Mouse (Mus musculus): ENCODE results near the gene Abca1. TPM values are rescaled to one million over a fixed set of nuclear protein-coding genes. Genes with fewer than 3 reads are reported as not detected.

The Abca1 gene
- polyA plus RNA-seq, 1 experiment from 2014 or later: 8.8 TPM

DNA sequence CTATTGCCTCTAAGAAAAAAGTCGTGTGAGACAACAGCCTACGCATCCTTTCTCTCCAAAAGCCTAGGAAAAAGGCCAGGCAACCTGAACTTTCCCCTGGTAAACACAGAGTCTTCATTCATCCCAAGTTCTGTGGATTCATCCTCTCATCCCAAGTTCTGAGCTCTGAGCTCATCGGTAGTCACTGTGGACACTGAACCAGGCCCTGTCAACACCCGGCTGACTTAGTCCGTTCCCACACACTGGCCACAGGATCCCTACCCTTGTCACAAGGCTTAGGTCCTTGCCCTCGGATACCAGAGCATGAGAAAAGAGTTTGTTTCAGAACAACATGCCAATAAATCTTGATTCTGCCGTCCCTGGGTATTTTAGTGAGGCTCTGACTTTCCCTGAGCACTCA lies 77.2 kb downstream of the Abca1 start:
- H3K9me3 ChIP-seq (replicated peaks): no peaks in the 10 kb centered on the region
- H3K9ac ChIP-seq (replicated peaks): no peak overlapping the region
- no peak overlapping the region for H3K4me3 ChIP-seq (replicated peaks)
- WGBS: 67% methylated on average over 7 of the region's 7 CpGs
- H3K27ac ChIP-seq (replicated peaks): no peak overlapping the region
- no peaks in the 10 kb centered on the region for H3K27me3 ChIP-seq (replicated peaks)
- H3K4me2 ChIP-seq: no peak overlapping the region
- H3K36me3 ChIP-seq: peaks cover 15% of the 10 kb centered on the region
- no peaks in the 10 kb centered on the region for H3K4me1 ChIP-seq
- ATAC-seq (ENCODE audit: low FRiP score): no peak

DNA sequence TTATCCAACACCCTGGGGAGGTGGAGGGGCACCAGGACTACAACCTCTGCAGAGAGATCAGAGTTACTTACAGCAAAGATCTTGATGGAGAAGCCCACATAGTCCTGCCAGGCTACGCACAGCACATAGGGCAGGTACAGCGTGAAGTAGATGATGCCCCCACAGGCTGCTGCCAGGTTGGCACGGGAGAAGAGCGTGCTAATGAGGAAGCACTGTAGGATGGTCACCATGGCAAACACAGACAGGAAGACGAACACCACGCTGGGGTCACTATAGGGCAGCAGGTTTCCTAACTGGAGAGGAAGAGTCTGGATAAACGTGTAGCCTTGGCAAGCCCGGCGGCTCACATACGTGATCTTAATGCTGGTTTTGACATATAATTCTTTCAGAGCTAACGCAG lies 77.8 kb downstream of the Abca1 start:
- ATAC-seq (ENCODE audit: low FRiP score): no peak
- no peaks in the 10 kb centered on the region for H3K27me3 ChIP-seq (replicated peaks)
- 92% methylated on average over 11 of the region's 11 CpGs for WGBS
- H3K4me3 ChIP-seq (replicated peaks): no peak overlapping the region
- peaks cover 16% of the 10 kb centered on the region for H3K36me3 ChIP-seq
- H3K9me3 ChIP-seq (replicated peaks): no peaks in the 10 kb centered on the region
- H3K27ac ChIP-seq (replicated peaks): no peak overlapping the region
- H3K9ac ChIP-seq (replicated peaks): no peak overlapping the region
- no peaks in the 10 kb centered on the region for H3K4me1 ChIP-seq
- no peak overlapping the region for H3K4me2 ChIP-seq

DNA sequence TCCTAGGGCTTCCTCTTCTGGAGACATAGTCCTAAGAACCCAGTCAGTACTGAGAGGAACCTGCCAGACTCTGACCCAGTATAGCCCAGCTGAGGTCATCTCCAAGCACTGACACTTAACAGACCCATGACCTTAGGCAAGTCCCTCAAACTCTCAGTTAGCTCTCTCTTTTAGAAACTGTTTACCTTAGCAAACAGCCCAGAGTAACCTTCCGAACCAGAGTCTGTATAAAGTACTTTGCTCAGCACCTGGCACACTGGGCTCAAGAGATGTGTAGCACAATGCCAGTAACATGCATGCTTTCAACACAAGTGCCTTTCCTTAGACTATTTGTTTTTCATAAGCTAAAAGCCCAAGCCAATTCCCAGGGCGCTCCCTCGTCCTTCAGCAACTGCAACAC lies 79.4 kb downstream of the Abca1 start:
- H3K4me1 ChIP-seq: no peaks in the 10 kb centered on the region
- H3K27me3 ChIP-seq (replicated peaks): no peaks in the 10 kb centered on the region
- no peak overlapping the region for H3K27ac ChIP-seq (replicated peaks)
- H3K4me3 ChIP-seq (replicated peaks): no peak overlapping the region
- peaks cover 25% of the 10 kb centered on the region for H3K36me3 ChIP-seq
- H3K9ac ChIP-seq (replicated peaks): no peak overlapping the region
- ATAC-seq (ENCODE audit: low FRiP score): no peak
- no peaks in the 10 kb centered on the region for H3K9me3 ChIP-seq (replicated peaks)
- H3K4me2 ChIP-seq: no peak overlapping the region
- WGBS: 86% methylated on average over 3 of the region's 3 CpGs

DNA sequence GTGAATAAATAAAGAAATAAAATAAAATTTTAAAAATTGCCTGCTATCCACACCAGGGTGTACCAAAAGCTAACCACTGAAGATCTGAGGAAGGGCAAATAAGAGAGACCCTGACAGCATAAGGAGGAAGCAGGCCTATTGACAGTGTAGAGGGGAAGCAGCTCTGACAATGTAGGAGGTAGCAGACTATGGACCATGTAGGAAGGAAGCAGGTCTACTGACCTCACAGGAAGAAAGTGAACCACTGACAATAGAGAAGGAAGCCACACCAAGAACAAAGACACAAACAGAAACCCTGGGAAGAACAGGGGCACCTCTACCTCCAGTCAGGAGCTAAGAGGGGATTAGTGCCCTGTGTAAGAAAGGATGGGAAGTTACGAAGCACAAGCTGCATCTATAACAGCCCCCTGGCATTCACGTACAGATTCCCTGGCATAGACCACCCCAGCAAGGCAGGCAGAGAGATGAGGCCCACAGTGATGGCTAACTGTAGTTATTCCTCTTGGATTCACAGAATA lies 80.8 kb downstream of the Abca1 start:
- Histone ChIP-seq H3K4me1 (no peaks in the 10 kb centered on the region), H3K4me2 (no peak overlapping the region), H3K36me3 (peaks cover 19% of the 10 kb centered on the region), H3K9me3 (replicated peaks) (no peaks in the 10 kb centered on the region), H3K27me3 (replicated peaks) (no peaks in the 10 kb centered on the region), H3K9ac (replicated peaks) (no peak overlapping the region), H3K27ac (replicated peaks) (0 out of 2 replicates have a peak overlapping the region, but pooled peaks have one; percentile 18), H3K4me3 (replicated peaks) (no peak overlapping the region)
- ATAC-seq (ENCODE audit: low FRiP score): no peak
- WGBS: 85% methylated on average over 2 of the region's 2 CpGs

DNA sequence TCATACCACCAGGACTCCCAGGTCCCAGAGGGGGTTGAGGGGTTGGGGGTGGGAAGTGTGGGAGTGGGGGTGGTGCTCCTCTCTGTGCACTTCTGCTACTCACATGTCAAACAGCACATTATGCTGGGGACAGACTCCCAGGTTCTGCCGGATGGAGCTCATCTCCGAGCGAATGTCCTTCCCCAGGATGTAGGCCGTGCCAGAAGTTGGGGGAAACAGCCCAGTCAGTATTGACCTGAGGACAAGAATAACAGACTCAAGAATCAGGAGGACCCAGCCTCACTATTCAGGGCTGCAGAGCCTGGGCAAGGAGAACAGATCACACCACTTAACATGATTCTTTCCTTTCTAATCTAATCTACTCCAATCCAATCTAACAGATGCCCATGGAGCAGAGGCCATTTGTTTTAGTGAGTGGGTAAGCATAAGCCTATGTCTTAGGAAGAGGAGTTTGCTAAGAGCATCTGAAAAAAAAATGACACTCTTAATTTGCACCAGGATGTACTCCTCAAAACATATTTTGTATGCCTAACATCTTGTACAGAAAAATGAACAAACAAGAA lies 82.8 kb downstream of the Abca1 start:
- no peak for ATAC-seq (ENCODE audit: low FRiP score)
- no peak overlapping the region for H3K4me3 ChIP-seq (replicated peaks)
- H3K36me3 ChIP-seq: peaks cover 17% of the 10 kb centered on the region
- no peak overlapping the region for H3K9ac ChIP-seq (replicated peaks)
- H3K4me2 ChIP-seq: no peak overlapping the region
- H3K27ac ChIP-seq (replicated peaks): no peak overlapping the region
- H3K9me3 ChIP-seq (replicated peaks): no peaks in the 10 kb centered on the region
- no peaks in the 10 kb centered on the region for H3K4me1 ChIP-seq
- H3K27me3 ChIP-seq (replicated peaks): no peaks in the 10 kb centered on the region
- WGBS: 95% methylated on average over 4 of the region's 4 CpGs

DNA sequence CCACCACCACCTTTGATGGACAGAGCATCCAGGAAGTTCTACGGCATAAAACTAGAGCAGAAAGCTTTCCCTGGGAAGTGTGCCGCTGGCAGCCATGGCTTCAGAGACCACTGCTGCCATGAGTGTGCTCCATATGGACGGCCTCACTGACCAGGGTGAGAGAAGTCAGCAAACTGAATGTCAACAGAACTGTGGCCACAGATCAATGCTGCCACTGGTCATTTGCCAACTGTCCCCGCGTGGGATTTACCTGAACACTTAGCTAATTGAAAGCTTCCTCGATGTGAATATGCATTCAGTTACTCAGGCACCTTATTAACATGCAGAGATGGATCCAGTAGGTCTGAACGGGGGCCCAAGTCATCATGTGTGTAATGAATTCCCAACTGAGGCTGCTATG lies 86.7 kb downstream of the Abca1 start:
- no peak overlapping the region for H3K9ac ChIP-seq (replicated peaks)
- no peak overlapping the region for H3K27ac ChIP-seq (replicated peaks)
- H3K36me3 ChIP-seq: peaks cover 17% of the 10 kb centered on the region
- H3K27me3 ChIP-seq (replicated peaks): no peaks in the 10 kb centered on the region
- H3K4me3 ChIP-seq (replicated peaks): no peak overlapping the region
- H3K4me1 ChIP-seq: no peaks in the 10 kb centered on the region
- WGBS: 90% methylated on average over 7 of the region's 7 CpGs
- no peak for ATAC-seq (ENCODE audit: low FRiP score)
- H3K4me2 ChIP-seq: no peak overlapping the region
- H3K9me3 ChIP-seq (replicated peaks): no peaks in the 10 kb centered on the region

DNA sequence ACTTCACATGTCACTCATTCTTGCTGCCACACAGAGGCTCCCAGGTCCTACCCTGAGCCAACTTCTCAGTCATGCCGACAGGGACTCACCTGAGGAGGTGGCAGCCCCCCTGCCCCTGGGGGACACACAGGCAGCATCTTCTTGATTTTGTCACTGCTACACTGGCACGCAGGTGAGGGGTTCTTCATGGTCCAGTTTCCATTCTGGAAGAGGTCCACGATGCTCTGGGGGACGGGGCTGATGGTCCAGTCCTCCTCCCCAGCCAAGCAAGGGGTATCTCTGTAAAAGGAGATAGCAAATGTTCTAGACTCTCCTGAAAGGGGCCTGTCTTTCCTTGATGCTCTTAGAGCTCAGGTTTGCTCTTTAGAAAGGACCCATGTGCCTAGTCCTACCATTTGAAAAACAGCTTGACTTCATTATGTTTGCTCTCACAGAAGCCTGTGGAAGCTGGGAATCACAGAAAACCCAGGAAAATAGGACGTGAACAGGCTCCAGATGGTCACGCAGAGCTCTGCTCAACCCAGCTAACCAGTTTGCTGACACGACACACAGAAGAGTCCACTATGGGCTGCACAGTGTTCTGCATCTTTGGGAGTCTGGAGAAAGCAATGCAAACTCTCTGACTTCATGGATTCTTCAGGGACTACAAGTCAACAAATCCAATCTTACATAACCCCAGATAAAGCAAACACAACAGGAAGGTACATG lies 97.2 kb downstream of the Abca1 start:
- Histone ChIP-seq H3K4me2 (no peak overlapping the region), H3K9ac (replicated peaks) (no peak overlapping the region), H3K36me3 (peaks cover 18% of the 10 kb centered on the region), H3K27me3 (replicated peaks) (no peaks in the 10 kb centered on the region), H3K27ac (replicated peaks) (no peak overlapping the region), H3K9me3 (replicated peaks) (no peaks in the 10 kb centered on the region; the same call in 1 of the 2 replicates), H3K4me3 (replicated peaks) (no peak overlapping the region), H3K4me1 (no peaks in the 10 kb centered on the region)
- ATAC-seq (ENCODE audit: low FRiP score): no peak
- WGBS: 91% methylated on average over 7 of the region's 7 CpGs

DNA sequence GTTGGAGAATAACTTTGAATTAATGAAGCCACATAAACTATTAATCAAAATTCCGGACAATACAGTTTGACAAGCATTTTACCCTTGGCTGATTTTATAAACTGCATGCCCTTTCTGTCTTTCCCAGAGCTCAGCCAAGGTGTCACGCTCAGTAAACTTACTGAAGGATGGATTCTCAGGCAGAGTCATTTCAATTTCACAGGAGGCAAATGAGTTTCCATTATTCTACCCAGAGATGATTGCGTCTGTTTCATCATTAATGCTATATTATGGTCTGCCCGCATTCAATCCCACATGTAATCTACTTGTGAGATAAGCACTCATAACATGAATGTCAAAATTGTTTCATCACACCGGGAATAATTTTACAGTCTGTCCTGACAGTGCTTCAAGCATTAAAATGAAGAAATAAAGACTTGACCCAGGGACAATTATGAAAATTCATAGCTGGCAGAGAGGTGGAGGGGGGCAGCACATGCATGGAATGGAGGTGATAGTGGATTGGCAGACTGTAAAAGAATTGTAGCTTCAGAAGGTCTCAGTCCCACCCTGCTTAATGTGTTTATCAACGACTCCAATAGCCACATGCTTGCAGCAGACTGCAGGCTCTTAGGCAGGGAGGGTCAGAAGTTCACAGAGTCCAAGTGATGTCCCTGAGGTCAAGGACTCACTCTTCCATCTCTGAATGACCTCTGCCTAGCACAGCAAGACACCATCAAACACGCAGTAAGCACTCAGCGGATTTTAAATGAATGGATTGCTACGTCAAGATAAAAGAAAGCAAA lies 113.3 kb downstream of the Abca1 start:
- Histone ChIP-seq H3K9ac (replicated peaks) (no peak overlapping the region), H3K4me3 (replicated peaks) (no peak overlapping the region), H3K4me1 (peaks cover 9% of the 10 kb centered on the region; the same call in 1 of the 2 replicates), H3K4me2 (no peak overlapping the region), H3K9me3 (replicated peaks) (no peaks in the 10 kb centered on the region), H3K36me3 (peaks cover 5% of the 10 kb centered on the region; the same call in 1 of the 2 replicates), H3K27me3 (replicated peaks) (no peaks in the 10 kb centered on the region), H3K27ac (replicated peaks) (peak overlapping the region; percentile 60)
- peak; percentile 73; the same call in 1 of the 2 replicates for ATAC-seq (ENCODE audit: low FRiP score)
- 43% methylated on average over 9 of the region's 9 CpGs for whole genome bisulfite sequencing

DNA sequence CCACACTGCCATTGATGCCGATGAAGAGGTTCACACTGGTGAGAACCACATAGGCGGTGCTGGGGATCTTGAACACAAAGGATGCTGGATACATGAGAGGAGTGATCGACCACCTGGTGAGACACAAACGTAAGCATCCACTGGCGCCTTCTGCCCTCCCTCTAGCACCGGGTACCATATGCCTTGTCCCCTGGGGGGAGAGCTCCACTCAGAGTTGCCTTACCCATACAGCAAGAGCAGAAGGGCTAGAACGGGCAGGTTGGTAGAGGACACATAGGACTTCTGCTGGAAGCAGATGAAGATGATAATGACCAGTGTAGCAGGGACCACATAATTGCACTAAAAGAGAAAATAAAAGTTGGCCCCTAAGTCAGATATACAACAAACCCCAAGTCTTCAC lies 113.9 kb downstream of the Abca1 start:
- peaks cover 9% of the 10 kb centered on the region; the same call in 1 of the 2 replicates for H3K4me1 ChIP-seq
- ATAC-seq (ENCODE audit: low FRiP score): peak; percentile 46; the same call in 1 of the 2 replicates
- H3K36me3 ChIP-seq: 0 out of 2 replicates have a peak, but pooled peaks cover 2% of the 10 kb centered on the region
- H3K9me3 ChIP-seq (replicated peaks): no peaks in the 10 kb centered on the region
- peak overlapping the region; percentile 33; the same call in 1 of the 2 replicates for H3K27ac ChIP-seq (replicated peaks)
- no peak overlapping the region for H3K4me2 ChIP-seq
- no peak overlapping the region for H3K4me3 ChIP-seq (replicated peaks)
- WGBS: 73% methylated on average over 7 of the region's 7 CpGs
- no peaks in the 10 kb centered on the region for H3K27me3 ChIP-seq (replicated peaks)
- no peak overlapping the region for H3K9ac ChIP-seq (replicated peaks)

DNA sequence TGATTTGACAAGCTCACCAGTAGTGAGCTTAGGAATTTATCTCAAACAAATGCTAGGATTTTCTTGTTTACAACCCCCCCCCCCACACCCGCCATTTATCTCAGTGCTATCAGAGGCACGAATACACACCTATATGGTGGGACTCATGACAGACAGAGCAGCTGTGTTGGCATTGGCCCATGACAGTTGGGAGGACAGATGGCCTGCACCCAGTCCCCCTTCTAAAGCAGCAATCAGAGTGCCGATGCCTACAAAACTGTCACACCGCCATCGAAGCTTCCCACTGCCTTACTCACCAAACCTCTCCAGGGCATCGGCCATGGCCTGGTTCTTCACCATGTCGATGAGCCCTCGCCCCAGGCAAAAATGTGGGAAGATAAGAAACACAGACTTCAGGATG lies 115.9 kb downstream of the Abca1 start:
- H3K27me3 ChIP-seq (replicated peaks): no peaks in the 10 kb centered on the region
- 0 out of 2 replicates have a peak, but pooled peaks cover 2% of the 10 kb centered on the region for H3K36me3 ChIP-seq
- 86% methylated on average over 8 of the region's 8 CpGs for WGBS
- ATAC-seq (ENCODE audit: low FRiP score): no peak
- no peak overlapping the region for H3K4me3 ChIP-seq (replicated peaks)
- no peak overlapping the region for H3K27ac ChIP-seq (replicated peaks)
- H3K9ac ChIP-seq (replicated peaks): no peak overlapping the region
- no peak overlapping the region for H3K4me2 ChIP-seq
- H3K4me1 ChIP-seq: peaks cover 9% of the 10 kb centered on the region; the same call in 1 of the 2 replicates
- H3K9me3 ChIP-seq (replicated peaks): no peaks in the 10 kb centered on the region

DNA sequence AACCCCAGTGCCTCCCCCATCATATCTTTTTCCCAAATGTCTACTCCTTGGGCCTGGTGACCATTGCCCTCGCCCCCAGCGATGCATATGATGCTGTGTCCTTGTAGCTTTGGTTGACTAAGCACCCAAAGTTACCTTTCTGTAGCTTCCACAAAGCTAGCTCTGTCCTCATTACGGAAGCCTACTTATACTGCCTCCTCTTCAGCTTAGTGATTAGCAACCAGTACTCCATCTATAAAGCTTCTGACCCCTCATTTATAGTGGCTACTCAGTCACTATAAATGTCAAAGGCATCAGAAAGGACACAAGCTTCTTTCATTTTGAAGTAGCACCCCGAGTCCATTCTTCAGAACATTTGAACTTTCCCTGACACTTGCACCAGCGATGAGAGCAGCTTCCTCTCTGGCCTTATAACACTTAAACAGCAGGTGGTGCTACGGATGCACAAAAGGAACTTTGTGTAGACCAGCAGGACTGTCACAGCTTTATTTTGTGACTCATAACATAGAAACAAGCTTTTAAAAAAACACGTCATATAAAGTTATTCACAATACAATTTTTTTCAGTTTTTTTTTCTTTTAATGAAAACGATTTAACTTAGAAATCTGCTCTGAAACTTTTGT lies 129.3 kb downstream of the Abca1 start:
- Histone ChIP-seq H3K36me3 (peaks cover 2% of the 10 kb centered on the region; the same call in 1 of the 2 replicates), H3K4me3 (replicated peaks) (no peak overlapping the region), H3K27ac (replicated peaks) (no peak overlapping the region), H3K27me3 (replicated peaks) (no peaks in the 10 kb centered on the region), H3K4me2 (no peak overlapping the region), H3K9ac (replicated peaks) (no peak overlapping the region), H3K4me1 (no peaks in the 10 kb centered on the region), H3K9me3 (replicated peaks) (no peaks in the 10 kb centered on the region)
- 10% methylated on average over 8 of the region's 8 CpGs for WGBS
- ATAC-seq (ENCODE audit: low FRiP score): peak; percentile 31; the same call in 1 of the 2 replicates
